Mouse (Mus musculus) kidney, adult 18-20 months (tissue): ENCODE measurements around the gene Gkn3.

Source experiments
- DNase-seq: peaks from one replicate; pipeline ENCODE4 v3.0.0; 2021

Gene Gkn3

GRCm38 (mm10) chr6:87388877-87389276, at the start of gene Gkn3:
Gene Gkn3 (minus strand): TSS chr6:87388935.
- DNase-seq = no peak

GRCm38 (mm10) chr6:87436745-87437144, 48.0 kb upstream of the Gkn3 start:
- DNase-seq = no peak

DNA sequence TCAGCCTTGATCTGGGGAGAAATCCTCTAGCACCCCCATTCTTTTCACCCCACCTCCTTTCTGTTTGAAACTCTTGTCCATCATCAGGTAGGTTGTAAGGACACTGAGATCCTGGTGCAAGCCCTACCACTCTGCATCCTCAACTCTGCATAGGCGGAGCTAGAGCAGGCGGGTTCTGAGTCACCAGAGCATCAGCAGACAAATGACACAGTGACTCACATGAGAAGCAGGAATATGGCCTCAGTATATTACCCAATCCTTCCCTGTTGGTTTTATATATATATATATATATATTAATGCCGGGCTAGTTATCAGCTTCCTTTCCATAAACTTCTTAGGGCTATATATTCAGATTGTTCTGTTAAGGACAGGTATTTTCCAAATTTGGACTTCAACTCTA, 47.1 kb upstream of the Gkn3 start:
- no peak for DNase-seq

DNA sequence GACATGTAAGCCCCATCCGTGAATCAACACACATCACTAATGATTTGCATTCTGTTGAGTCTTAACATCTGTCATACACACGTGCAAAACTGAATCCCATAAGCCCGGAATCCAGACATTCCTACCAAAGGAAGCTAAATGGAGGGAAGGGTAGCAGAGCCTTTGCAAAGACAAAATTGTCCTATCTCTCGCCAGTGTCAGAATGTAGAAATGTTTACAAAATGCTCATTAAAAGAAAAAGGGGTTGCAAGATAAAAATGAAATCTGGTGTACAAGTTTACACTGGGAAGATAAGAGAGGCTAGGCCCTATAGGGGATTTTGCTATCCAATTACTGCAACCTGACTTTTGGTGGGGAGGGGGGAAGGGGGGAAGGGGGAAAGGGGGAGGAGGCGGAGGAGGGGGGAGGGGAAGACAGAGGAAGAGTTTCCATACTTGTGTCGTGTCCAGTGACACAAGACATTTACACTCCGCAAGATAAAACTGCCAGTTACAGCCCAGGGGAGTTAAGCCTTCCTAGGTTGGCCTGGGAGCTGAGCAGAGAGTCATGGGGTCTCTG, 39.8 kb upstream of the Gkn3 start, which contains the start of gene Bmp10:
TSS of gene Bmp10 (plus strand) at position 508 of the 558 bp plus-strand sequence.
- DNase-seq = no peak

DNA sequence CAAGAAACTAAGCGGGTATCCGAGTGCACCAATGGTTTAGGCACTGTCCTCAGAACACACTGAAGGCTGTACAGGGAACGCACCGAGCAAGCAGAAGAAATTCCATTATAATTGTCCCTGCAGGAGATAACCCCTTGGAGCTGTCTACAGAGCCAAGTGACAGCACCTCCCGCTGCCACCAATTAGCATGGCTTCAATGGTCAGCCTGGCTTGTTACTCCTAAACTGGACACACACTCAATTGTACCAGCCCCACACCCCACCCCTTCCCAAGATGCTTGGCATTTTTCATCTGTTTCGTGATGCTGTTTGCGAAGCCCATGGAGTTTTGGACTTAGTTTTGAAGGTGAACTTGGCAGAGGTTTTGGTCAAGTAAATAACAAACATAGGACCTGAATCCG, 38.9 kb upstream of the Gkn3 start:
- no peak for DNase-seq

DNA sequence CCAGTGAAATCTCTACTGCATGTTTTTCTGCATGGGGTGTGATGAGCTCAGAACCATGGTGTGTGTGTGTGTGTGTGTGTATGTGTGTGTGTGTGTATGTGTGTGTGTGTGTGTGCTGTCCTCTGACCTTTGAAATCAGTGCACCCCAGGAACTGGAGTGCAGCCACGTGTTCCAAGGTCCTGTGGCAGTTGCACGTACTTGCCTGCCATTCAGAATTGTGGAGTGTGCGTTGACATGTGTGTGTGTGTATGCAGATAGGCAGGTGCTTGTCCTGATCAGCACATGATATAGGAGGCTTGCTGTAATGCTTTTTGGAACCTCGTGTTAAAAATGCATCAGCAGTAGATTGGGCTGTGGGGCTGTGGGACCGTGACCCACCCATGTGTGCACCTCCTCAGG, 38.2 kb upstream of the Gkn3 start:
- DNase-seq = no peak

DNA sequence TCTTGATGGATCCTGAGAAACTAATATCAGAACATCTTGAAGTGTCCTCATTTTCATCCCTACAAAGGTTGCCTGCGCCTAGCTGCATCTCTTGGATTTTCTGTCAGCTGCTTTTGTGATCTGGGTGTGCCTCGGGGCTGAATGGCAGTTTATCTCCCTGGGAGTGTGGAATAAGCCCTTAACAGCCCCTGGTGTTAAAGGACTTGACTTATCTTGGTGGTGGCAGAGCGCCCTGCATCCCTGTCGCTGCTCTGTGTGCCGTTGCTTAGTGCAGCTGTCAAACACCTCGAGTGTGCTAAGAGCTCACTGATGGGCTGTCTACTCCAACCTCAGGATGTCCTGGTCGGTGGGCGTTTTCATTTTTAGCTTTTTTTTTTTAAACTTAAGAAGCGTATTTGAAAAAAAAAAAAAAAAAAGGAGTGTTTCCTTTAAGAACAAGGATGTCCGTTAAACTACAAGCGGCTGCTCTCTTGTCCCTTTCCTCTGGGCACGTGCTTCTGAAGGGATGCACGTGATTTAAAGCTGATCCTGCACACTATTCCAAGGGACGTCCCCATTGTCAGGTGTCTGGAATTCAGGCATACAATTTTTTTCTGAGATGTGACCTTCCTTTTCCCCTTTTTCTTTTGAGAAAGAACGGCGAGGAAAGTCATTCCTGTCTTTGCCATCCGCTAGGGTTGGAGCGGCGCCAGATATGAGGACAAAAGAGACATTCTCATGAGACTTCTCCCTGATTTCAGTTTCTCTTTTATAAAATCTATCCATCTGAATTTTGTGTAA, 35.5 kb upstream of the Gkn3 start:
- DNase-seq = peak; percentile 35

GRCm38 (mm10) chr6:87422304-87422703, 33.6 kb upstream of the Gkn3 start:
- no peak for DNase-seq

- DNase-seq = no peak
Measured at GRCm38 (mm10) chr6:87412011-87412410, 23.3 kb upstream of the Gkn3 start.

- DNase-seq = no peak
Measured at GRCm38 (mm10) chr6:87401456-87401855, 12.7 kb upstream of the Gkn3 start.

- DNase-seq = no peak
Measured at GRCm38 (mm10) chr6:87399886-87400566, 11.3 kb upstream of the Gkn3 start.

- DNase-seq = peak; percentile 80
Measured at GRCm38 (mm10) chr6:87399137-87399536, 10.4 kb upstream of the Gkn3 start.

- DNase-seq = no peak
Measured at GRCm38 (mm10) chr6:87394783-87395182, 6.0 kb upstream of the Gkn3 start.

DNA sequence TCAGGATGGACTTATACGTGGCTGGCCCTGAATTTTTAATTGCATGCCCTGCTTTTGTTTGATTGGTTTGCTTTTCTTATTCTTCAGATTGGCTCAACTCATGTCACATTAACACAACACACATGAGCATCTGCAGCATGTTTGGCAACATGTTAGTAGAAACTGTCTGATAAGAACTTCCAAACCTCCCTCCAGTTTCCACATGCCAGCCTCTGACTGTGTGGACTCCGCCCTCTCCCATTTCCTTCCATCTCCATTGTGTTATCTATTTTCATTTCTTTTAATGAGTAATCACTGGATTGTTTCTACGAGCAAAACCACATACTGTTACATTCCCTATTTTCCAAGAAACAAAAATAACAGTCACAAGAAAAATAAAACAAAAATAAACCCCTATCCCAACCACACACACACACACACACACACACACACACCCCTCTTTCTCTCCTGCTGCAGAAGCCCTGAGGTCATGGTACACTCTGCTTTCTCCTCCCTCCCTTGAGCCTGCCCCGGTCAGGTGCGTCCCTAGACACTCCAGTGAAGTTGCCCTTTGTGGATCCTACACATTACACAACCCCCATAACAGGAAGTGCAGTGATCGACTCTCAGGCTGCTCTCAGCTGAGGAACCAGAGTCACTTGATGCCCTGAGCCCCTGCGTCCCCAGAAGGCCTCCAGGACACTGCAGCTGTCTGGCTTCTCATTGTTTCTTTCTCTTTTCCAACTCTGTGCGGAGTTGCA, 4.9 kb upstream of the Gkn3 start:
- DNase-seq = peak; percentile 14

DNA sequence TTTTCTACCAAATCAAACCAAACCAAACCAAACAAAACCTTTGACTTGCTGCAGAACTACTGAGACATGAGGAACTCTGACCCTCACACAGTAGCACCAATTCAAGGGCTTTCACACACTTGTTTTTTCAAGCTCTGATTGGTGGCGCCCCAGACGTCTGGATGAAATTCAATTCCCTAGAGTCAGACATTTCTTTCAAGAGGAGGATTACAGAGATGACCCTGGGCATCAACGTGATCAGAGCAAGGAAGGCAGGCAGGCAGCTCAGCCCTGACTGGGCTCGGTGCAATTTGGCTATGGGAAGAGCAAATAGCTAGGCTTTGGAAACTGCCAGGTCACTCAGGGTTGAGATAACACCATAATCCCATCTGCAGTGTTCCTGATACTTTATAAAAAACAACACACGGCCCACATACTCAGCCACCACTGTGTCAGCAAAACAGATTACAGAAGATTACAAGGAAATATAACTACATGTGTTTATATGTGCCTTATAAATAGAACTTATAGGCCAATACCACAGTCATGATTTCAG, 787 bp upstream of the Gkn3 start:
- DNase-seq = no peak

DNA sequence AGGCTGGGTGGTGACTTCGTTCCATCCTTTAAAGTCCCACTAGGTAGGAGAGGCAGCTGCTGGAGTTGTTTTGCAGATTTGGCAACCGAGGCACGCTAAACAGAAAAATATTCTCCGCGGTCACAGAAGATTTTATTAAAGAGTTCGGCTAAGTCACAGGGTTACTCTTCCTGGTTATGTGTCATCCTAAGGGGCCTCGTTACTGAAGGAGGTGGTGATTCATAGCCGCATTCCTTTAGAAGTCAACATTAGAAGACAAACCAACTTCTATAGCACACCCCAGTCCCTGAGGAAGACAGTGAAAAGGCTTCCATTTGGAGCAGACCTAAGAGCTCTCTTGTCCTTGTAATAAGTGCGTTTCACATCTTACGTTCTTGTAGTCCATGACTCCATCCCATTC, 2.1 kb downstream of the Gkn3 start:
- no peak for DNase-seq

DNA sequence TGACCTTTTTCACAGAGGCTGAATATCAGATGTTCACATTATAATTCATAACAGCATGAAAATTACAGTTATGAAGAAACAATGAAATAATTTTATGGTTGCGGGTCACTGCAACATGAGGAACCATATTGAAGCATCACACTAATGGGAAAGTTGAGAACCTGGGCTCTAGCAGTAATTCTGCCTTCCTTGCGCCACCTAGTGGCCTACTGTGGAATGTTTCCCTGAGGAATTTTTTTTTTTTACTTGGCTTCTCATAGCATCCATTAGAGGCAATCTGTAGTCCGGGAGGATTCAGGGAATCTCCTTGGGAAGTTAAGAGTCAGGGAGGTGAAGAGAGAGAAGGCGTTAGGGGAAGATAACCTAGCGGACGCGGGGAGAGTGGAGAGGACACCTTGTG, 2.5 kb downstream of the Gkn3 start:
- peak; percentile 60 for DNase-seq

GRCm38 (mm10) chr6:87384761-87385160, 4.0 kb downstream of the Gkn3 start:
- no peak for DNase-seq

- DNase-seq = no peak
Measured at GRCm38 (mm10) chr6:87383926-87384691, 4.6 kb downstream of the Gkn3 start.

DNA sequence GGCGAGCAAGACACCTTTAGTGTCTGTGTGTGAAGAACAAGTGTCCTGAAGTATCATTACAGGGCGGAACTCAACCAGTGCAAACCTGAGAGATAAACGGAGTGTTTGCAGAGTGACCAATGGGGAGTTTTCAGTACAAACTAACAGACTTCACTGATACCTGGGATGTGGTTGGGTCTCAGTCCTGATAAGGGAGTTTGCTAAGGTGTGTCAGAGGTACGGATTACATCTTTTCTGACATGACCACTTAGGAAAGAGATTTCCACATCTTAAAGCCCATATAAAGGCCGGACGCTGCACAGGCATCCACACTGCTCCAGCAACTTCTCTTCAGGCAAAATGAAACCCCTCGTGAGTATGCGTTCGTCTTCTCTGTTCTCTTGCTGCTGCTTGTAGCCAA, 15.7 kb downstream of the Gkn3 start, which contains the start of gene Gkn2:
TSS of gene Gkn2 (plus strand) at position 301 of the 400 bp plus-strand sequence.
- DNase-seq = no peak

DNA sequence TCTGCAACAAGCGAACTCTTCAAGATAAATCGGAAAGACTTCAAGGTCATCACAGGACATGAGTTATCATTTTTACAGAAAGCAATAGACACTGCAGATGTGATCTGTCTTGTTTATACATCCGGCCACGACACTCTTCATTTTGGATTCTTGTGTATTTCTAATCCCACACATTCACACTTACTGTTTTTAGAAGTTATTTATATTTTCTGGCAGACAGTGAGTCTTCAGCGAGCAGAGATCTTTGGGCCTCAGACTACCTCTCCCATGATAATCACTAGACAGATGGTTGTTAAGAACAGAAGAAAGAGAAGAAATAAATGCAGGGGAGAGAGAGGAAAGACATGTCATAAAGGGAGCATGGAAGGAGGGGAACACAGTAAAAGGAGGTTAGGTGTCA, 19.5 kb downstream of the Gkn3 start:
- DNase-seq = no peak

DNA sequence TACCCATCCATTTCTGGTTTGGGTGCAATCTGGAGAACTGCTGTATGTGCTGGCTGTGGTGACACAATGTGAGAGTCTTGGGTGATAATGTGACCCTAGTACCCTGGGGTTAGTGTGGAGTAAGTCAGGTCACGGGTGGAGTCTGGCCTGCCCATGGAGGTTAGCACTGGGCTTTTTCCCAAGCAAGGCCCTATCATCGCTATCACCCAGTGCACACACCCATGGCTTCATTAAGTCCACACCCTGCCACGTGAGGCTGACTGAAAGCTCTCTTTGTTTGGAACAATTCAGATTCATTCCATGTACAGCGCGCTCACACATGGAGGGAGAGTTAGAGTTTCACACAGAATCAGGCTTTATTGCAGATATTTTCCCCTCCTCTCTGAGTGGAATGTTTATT, 34.3 kb downstream of the Gkn3 start:
- DNase-seq = no peak
